Mouse (Mus musculus) midbrain, embryonic 16.5 days (tissue): ENCODE measurements at regions not wholly inside any gene's neighbourhood (a gene's known extent, or its start where the extent isn't known, plus 50 kb on each side); places are given as distances from the start of the nearest gene placed in this dataset.

Experiments
- ATAC-seq: fragments of 200-750 bp; cut with Nextera tagmentation; 2 replicates; pipeline ENCODE4 v1.8.0; 2017; ENCODE audit warnings: moderate TSS enrichment
- H3K27ac ChIP-seq: fragments of 300-500 bp; sonication (generic); 2 replicates; pipeline ENCODE4 v1.5.1; 2014; ENCODE audit warnings: mild to moderate bottlenecking, low read length, mixed read lengths
- H3K27me3 ChIP-seq: fragments of 300-500 bp; sonication (generic); 2 replicates; pipeline ENCODE4 v1.6.1; 2014; ENCODE audit warnings: low read depth, low read length, mixed read lengths; ENCODE audit not compliant: control insufficient read depth, insufficient read depth
- H3K36me3 ChIP-seq: fragments of 300-500 bp; sonication (generic); 2 replicates; pipeline ENCODE4 v1.6.1; 2014; ENCODE audit warnings: mild to moderate bottlenecking, low read length, moderate library complexity, mixed read lengths; ENCODE audit not compliant: control insufficient read depth, insufficient read depth
- H3K4me1 ChIP-seq: fragments of 300-500 bp; sonication (generic); 2 replicates; pipeline ENCODE4 v1.6.1; 2014; ENCODE audit warnings: mild to moderate bottlenecking, low read length, mixed read lengths; ENCODE audit not compliant: control insufficient read depth, insufficient read depth
- H3K4me2 ChIP-seq: fragments of 300-500 bp; sonication (generic); 2 replicates; pipeline ENCODE4 v1.6.1; 2014; ENCODE audit warnings: mild to moderate bottlenecking, low read length, mixed read lengths
- H3K4me3 ChIP-seq: fragments of 300-500 bp; sonication (generic); 2 replicates; pipeline ENCODE4 v1.5.1; 2014; ENCODE audit warnings: low read depth, mild to moderate bottlenecking, low read length, moderate library complexity, mixed read lengths
- H3K9ac ChIP-seq: fragments of 300-500 bp; sonication (generic); 2 replicates; pipeline ENCODE4 v1.6.1; 2014; ENCODE audit warnings: low read depth, low read length, mixed read lengths
- H3K9me3 ChIP-seq: fragments of 300-500 bp; sonication (generic); replicated peaks from 2 replicates; pipeline ENCODE4 v1.6.1; 2014; ENCODE audit warnings: mild to moderate bottlenecking, low read length, mixed read lengths; ENCODE audit not compliant: control insufficient read depth, poor library complexity, severe bottlenecking
- WGBS: fragments of 180-500 bp; shearing (Covaris S2); extraction: QIAGEN DNeasy Blood & Tissue Kit; methylation state at CpG from one replicate; pipeline ENCODE4 v1.1.7; 2014; 5-methylcytosine and 5-hydroxymethylcytosine counted together

DNA sequence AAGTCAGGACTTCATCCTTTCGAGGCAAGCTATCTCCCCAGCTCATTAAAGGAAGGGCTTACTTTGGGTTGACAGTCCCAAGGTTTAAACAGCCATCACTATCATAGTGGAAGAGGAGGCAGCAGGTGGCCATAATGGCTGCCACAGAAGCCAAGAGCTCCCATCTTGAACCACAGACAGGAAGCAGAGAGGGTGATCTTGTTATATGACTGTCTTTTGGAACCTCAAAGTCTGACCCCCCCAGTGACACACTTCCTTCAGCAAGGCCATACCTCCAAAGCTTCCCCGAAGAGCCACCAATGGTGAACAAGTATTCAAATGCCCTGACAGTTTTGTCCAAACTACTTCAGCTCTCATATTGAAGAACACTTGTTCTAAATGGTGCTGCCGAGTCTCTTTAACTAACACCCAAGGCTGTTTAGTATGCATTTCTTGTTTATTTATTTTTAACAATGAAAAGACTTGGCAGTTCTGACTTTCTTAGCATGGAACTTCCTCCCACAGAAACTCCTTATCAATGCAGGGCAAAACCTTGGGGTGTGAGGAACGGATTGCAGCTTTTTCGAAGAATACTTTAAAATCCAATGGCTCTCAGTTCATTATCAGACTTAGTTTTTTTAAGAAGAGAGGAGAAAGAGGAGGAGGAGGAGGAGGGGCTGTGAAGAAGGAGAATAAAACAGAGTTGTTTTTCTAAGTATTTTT, 79.8 kb upstream of the Tnik start:
- Histone ChIP-seq H3K9me3 (no peaks in the 10 kb centered on the region), H3K4me3 (no peak overlapping the region), H3K27ac (no peak overlapping the region), H3K4me1 (0 out of 2 replicates have a peak, but pooled peaks cover 2% of the 10 kb centered on the region), H3K9ac (no peak overlapping the region), H3K36me3 (no peaks in the 10 kb centered on the region), H3K4me2 (no peak overlapping the region), H3K27me3 (no peaks in the 10 kb centered on the region)
- WGBS, result 76% methylated on average over 5 of the region's 5 CpGs
- ATAC-seq, result no peak

DNA sequence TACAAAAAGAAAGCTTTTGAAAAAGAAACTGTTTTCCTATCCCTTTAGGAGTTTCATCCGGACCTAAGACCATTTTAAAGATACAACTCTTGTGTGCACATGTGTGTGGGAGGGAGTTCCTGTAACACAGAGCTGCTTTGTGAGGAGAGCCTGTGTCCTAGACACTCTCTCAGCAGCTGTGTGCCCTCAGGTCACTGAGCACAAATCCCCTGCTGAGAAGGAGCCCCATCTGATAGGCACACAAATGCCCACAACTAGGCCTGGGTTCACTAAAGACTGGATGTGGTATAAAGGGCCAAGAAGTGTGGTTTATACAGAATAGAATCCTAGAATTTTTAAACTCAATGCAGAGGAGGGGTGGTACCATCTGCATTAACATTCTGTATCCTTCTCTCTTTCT, 77.5 kb upstream of the Tnik start:
- Histone ChIP-seq H3K27ac (no peak overlapping the region), H3K36me3 (no peaks in the 10 kb centered on the region), H3K4me2 (no peak overlapping the region), H3K4me1 (0 out of 2 replicates have a peak, but pooled peaks cover 2% of the 10 kb centered on the region), H3K4me3 (no peak overlapping the region), H3K9ac (no peak overlapping the region), H3K27me3 (no peaks in the 10 kb centered on the region), H3K9me3 (no peaks in the 10 kb centered on the region)
- ATAC-seq, result no peak
- WGBS, result 27% methylated on average over 1 of the region's 1 CpGs

DNA sequence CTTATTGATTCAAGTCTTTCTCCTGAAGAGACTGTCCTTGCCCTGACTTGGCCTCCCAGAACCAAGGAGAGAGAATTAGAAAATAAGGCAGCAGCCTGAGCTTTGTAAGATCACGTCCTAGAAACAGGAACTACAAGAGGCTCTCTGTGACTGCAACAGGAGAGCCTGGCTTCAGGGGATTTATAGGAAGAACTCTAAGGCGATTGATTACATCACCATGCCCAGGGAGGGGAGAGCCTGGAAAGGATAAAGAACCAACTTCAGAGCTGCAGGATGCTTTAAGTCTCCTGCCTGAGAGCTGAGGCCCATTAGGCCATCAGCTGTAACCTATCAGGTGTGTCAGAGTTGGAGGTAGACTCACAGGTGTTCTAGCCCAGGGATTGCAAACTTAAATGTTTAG, 77.1 kb upstream of the Tnik start:
- no peak for ATAC-seq
- 23% methylated on average over 2 of the region's 2 CpGs for WGBS
- Histone ChIP-seq H3K27ac (no peak overlapping the region), H3K4me2 (no peak overlapping the region), H3K27me3 (no peaks in the 10 kb centered on the region), H3K36me3 (no peaks in the 10 kb centered on the region), H3K9me3 (no peaks in the 10 kb centered on the region), H3K4me3 (no peak overlapping the region), H3K9ac (no peak overlapping the region), H3K4me1 (0 out of 2 replicates have a peak, but pooled peaks cover 2% of the 10 kb centered on the region)

DNA sequence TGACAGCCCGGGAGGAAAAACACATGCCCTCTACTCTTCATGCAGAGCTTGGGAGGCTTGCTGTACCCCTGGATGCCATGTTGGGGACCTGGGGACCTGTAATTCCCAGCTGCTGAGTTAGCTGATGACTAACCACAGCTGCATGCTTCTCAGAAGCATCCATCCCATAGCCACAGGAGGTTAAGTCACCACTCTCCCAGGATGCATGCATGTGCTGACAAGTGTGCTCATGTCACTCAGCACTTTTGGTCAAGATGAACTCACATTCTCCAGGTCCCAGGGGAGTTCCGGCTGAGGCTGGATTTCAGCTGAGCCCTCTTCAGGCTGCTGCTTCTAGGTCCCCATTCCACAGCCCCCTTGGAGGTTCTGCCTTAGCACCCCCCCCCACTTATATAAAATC, 73.6 kb upstream of the Tnik start:
- Histone ChIP-seq H3K4me1 (0 out of 2 replicates have a peak, but pooled peaks cover 2% of the 10 kb centered on the region), H3K4me3 (no peak overlapping the region), H3K36me3 (no peaks in the 10 kb centered on the region; the same call in 1 of the 2 replicates), H3K9ac (no peak overlapping the region), H3K4me2 (no peak overlapping the region), H3K27ac (no peak overlapping the region), H3K9me3 (no peaks in the 10 kb centered on the region), H3K27me3 (no peaks in the 10 kb centered on the region)
- no peak for ATAC-seq
- WGBS, result 96% methylated on average over 2 of the region's 2 CpGs

DNA sequence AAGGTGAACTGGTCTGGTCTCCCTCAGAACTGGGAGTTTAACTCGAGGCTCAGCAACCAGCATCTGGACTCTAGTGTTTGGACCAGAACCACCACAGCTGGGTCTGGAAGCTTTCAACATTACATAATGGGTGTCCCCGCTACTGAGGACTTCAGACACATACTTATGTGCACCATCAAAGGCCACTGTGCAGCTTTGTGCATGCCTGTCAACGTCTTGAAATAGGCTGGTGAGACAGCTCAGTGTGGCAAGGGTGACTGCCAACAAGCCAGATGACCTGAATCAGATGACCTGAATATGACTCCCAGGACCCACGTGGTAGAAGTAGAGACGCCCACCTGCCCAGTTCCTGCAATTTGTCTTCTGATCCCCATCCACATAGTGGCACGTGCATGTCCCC, 72.8 kb upstream of the Tnik start:
- H3K4me2 ChIP-seq, result no peak overlapping the region
- no peak overlapping the region for H3K9ac ChIP-seq
- ATAC-seq, result no peak
- 0 out of 2 replicates have a peak, but pooled peaks cover 2% of the 10 kb centered on the region for H3K4me1 ChIP-seq
- 84% methylated on average over 6 of the region's 6 CpGs for WGBS
- H3K27me3 ChIP-seq, result no peaks in the 10 kb centered on the region
- no peak overlapping the region for H3K4me3 ChIP-seq
- H3K9me3 ChIP-seq, result no peaks in the 10 kb centered on the region
- H3K36me3 ChIP-seq, result no peaks in the 10 kb centered on the region; the same call in 1 of the 2 replicates
- H3K27ac ChIP-seq, result no peak overlapping the region

DNA sequence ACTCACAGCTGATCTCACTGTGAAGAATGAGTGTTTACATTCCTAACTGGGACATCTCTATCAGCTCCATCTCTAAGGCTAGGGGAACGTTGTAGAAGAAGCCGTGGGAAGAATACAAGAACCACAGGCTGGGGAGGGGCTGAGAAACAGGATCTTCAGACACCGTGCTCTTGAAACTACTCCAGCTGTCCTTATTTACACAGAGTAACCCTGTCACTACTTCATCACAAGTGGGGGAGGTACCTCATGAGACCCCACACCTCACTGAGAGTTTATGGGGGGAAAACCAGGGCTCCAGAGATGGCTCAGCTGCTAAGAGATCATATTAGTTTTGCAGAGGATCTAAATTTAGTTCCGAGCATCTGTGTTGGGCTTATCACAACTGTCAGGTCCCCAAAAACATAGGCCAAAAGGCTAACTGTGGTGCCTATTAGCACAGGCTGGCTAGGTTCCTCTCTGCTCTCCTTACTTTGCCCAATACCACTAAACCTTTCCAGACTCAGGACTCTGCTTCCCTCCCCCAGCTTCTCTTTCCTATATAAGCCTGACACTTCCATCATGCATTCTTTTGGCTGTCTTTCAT, 68.5 kb upstream of the Tnik start:
- no peak overlapping the region for H3K9ac ChIP-seq
- H3K36me3 ChIP-seq, result no peaks in the 10 kb centered on the region; the same call in 1 of the 2 replicates
- H3K27me3 ChIP-seq, result no peaks in the 10 kb centered on the region
- H3K4me2 ChIP-seq, result no peak overlapping the region
- no peaks in the 10 kb centered on the region for H3K4me1 ChIP-seq
- H3K27ac ChIP-seq, result no peak overlapping the region
- H3K4me3 ChIP-seq, result no peak overlapping the region
- WGBS, result 67% methylated on average over 4 of the region's 4 CpGs
- no peak for ATAC-seq
- no peaks in the 10 kb centered on the region for H3K9me3 ChIP-seq

DNA sequence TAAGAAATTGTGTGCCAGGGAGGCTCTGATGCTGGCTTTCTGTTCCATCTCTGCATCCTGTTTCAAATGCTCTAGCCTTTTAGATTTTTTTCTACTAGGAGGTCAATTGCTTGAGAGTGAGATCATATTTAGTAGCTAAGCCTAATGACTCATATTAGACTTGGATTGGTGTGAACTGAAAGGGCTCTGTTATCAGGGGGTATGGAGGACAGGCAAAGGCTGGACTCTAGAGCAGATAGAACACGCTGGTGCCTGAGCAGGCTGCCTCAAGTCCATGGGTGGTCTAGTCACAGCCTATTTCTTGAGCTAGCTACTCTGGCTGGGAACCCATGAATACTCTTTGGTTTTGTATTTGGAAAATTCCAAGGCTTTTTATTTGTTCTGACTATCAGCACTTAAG, 66.2 kb upstream of the Tnik start:
- Histone ChIP-seq H3K9me3 (no peaks in the 10 kb centered on the region), H3K4me1 (no peaks in the 10 kb centered on the region), H3K9ac (no peak overlapping the region), H3K27ac (no peak overlapping the region), H3K36me3 (no peaks in the 10 kb centered on the region; the same call in 1 of the 2 replicates), H3K27me3 (no peaks in the 10 kb centered on the region), H3K4me3 (no peak overlapping the region), H3K4me2 (no peak overlapping the region)
- ATAC-seq, result no peak
- WGBS, result 74% methylated on average over 1 of the region's 1 CpGs

DNA sequence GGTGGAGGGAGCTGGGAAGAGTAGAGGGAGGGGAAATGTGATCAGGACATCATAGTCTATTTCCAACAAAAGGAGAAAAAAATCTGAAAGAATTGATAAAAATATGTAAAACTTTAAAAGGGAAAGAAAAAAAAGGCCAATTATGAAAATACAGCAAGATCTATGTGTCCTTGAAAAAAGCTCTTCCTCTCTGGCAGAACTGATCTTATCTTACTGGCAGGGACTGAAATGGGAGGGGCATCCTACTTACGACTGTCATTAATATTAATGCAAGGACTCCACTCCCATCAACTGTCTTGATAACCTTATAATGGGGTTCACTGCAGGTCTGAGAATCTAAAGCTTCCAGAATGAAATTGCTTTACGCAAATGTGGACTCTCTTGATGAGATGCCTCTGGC, 53.7 kb upstream of the Tnik start:
- Histone ChIP-seq H3K36me3 (no peaks in the 10 kb centered on the region), H3K27ac (no peak overlapping the region), H3K4me1 (no peaks in the 10 kb centered on the region), H3K4me2 (no peak overlapping the region), H3K9me3 (no peaks in the 10 kb centered on the region), H3K27me3 (no peaks in the 10 kb centered on the region), H3K4me3 (no peak overlapping the region), H3K9ac (no peak overlapping the region)
- ATAC-seq, result no peak
- WGBS, result 58% methylated on average over 2 of the region's 2 CpGs
